Mouse (Mus musculus) midbrain, embryonic 15.5 days (tissue): ENCODE data around the gene Pnpla3. TPM values are rescaled to one million over a fixed set of nuclear protein-coding genes. Genes with fewer than 3 reads are reported as not detected.

ENCODE experiments used
- ATAC-seq: fragments of 200-750 bp; cut with Nextera tagmentation; replicated peaks from 2 replicates; pipeline ENCODE4 v1.8.0; 2017; ENCODE audit warnings: moderate TSS enrichment
- H3K27ac ChIP-seq: fragments of 300-500 bp; sonication (generic); 2 replicates; pipeline ENCODE4 v1.5.1; 2015; ENCODE audit warnings: mild to moderate bottlenecking, inconsistent platforms
- H3K27me3 ChIP-seq: fragments of 300-500 bp; sonication (generic); replicated peaks from 2 replicates; pipeline ENCODE4 v1.6.1; 2015; ENCODE audit warnings: inconsistent platforms
- H3K36me3 ChIP-seq: fragments of 300-500 bp; sonication (generic); replicated peaks from 2 replicates; pipeline ENCODE4 v1.6.1; 2015; ENCODE audit warnings: inconsistent platforms
- H3K4me1 ChIP-seq: fragments of 300-500 bp; sonication (generic); 2 replicates; pipeline ENCODE4 v1.6.1; 2015; ENCODE audit warnings: inconsistent platforms
- H3K4me2 ChIP-seq: fragments of 300-500 bp; sonication (generic); 2 replicates; pipeline ENCODE4 v1.6.1; 2015; ENCODE audit warnings: inconsistent platforms, mild to moderate bottlenecking, moderate library complexity
- H3K4me3 ChIP-seq: fragments of 300-500 bp; sonication (generic); 2 replicates; pipeline ENCODE4 v1.5.1; 2015; ENCODE audit warnings: mild to moderate bottlenecking, inconsistent platforms
- H3K9ac ChIP-seq: fragments of 300-500 bp; sonication (generic); 2 replicates; pipeline ENCODE4 v1.6.1; 2015; ENCODE audit warnings: mild to moderate bottlenecking, inconsistent platforms
- H3K9me3 ChIP-seq: fragments of 300-500 bp; sonication (generic); 2 replicates; pipeline ENCODE4 v1.6.1; 2016; ENCODE audit warnings: inconsistent platforms
- WGBS: fragments of 180-500 bp; shearing (Covaris S2); methylation state at CpG from one replicate; pipeline ENCODE4 v1.1.7; 2015; ENCODE audit warnings: mixed read lengths; 5-methylcytosine and 5-hydroxymethylcytosine counted together
- polyA plus RNA-seq: library from polyadenylated mRNA; unstranded; fragments of >200 nt; fragmentation: Nextera tagmentation; extraction: Ambion mirVana; gene quantifications from 2 replicates; pipeline ENCODE4 v1.2.1, GENCODE M21; 2015

The Pnpla3 gene
- polyA plus RNA-seq, 1 experiment from 2014 or later = 6.4 TPM

- H3K27ac ChIP-seq = no peak overlapping the region
- ATAC-seq = no peak
These were observed 43.9 kb downstream of the Pnpla3 start for GRCm38 (mm10) chr15:84211564-84211963.

GRCm38 (mm10) chr15:84212031-84212755 is 44.6 kb downstream of the Pnpla3 start:
- 39% methylated on average over 6 of the region's 6 CpGs for WGBS
- Histone ChIP-seq H3K4me2 (no peak overlapping the region), H3K36me3 (peaks cover 26% of the 10 kb centered on the region; the same call in 1 of the 2 replicates), H3K27me3 (no peaks in the 10 kb centered on the region), H3K9me3 (no peaks in the 10 kb centered on the region), H3K4me1 (peaks cover 13% of the 10 kb centered on the region), H3K9ac (no peak overlapping the region), H3K27ac (no peak overlapping the region), H3K4me3 (no peak overlapping the region)
- peak; percentile 59 for ATAC-seq

More at GRCm38 (mm10) chr15:84211564-84211963, 43.9 kb downstream of the Pnpla3 start:
- Histone ChIP-seq H3K36me3 (peaks cover 32% of the 10 kb centered on the region; the same call in 1 of the 2 replicates), H3K4me3 (no peak overlapping the region), H3K9ac (no peak overlapping the region), H3K27me3 (no peaks in the 10 kb centered on the region), H3K4me2 (no peak overlapping the region), H3K9me3 (no peaks in the 10 kb centered on the region), H3K4me1 (peaks cover 7% of the 10 kb centered on the region)
- WGBS = 74% methylated on average over 4 of the region's 4 CpGs

GRCm38 (mm10) chr15:84212756-84213105 is 45.1 kb downstream of the Pnpla3 start:
- 71% methylated on average over 2 of the region's 2 CpGs for WGBS
- Histone ChIP-seq H3K4me2 (no peak overlapping the region), H3K9ac (no peak overlapping the region), H3K4me3 (no peak overlapping the region), H3K36me3 (peaks cover 25% of the 10 kb centered on the region; the same call in 1 of the 2 replicates), H3K27me3 (no peaks in the 10 kb centered on the region), H3K9me3 (no peaks in the 10 kb centered on the region), H3K4me1 (peaks cover 14% of the 10 kb centered on the region), H3K27ac (no peak overlapping the region)
- no peak for ATAC-seq

- H3K4me1 ChIP-seq = peaks cover 19% of the 10 kb centered on the region
- ATAC-seq = no peak
- no peak overlapping the region for H3K9ac ChIP-seq
These were observed 45.6 kb downstream of the Pnpla3 start for GRCm38 (mm10) chr15:84213162-84213739.

GRCm38 (mm10) chr15:84214476-84214875 is 46.8 kb downstream of the Pnpla3 start:
- no peaks in the 10 kb centered on the region for H3K27me3 ChIP-seq
- peaks cover 26% of the 10 kb centered on the region for H3K4me1 ChIP-seq
- H3K36me3 ChIP-seq = peaks cover 14% of the 10 kb centered on the region; the same call in 1 of the 2 replicates
- no peak overlapping the region for H3K27ac ChIP-seq
- 92% methylated on average over 7 of the region's 7 CpGs for WGBS
- H3K4me2 ChIP-seq = no peak overlapping the region
- H3K9me3 ChIP-seq = no peaks in the 10 kb centered on the region
- H3K9ac ChIP-seq = no peak overlapping the region
- no peak for ATAC-seq
- H3K4me3 ChIP-seq = no peak overlapping the region

More at GRCm38 (mm10) chr15:84213162-84213739, 45.6 kb downstream of the Pnpla3 start:
- Histone ChIP-seq H3K4me3 (no peak overlapping the region), H3K27ac (no peak overlapping the region), H3K9me3 (no peaks in the 10 kb centered on the region), H3K36me3 (peaks cover 22% of the 10 kb centered on the region; the same call in 1 of the 2 replicates), H3K4me2 (no peak overlapping the region), H3K27me3 (no peaks in the 10 kb centered on the region)
- WGBS = 86% methylated on average over 6 of the region's 6 CpGs

GRCm38 (mm10) chr15:84215273-84215672 is 47.6 kb downstream of the Pnpla3 start:
- WGBS = 78% methylated on average over 2 of the region's 2 CpGs
- ATAC-seq = no peak
- H3K27me3 ChIP-seq = no peaks in the 10 kb centered on the region
- 0 out of 2 replicates have a peak, but pooled peaks cover 9% of the 10 kb centered on the region for H3K36me3 ChIP-seq
- no peaks in the 10 kb centered on the region for H3K9me3 ChIP-seq
- H3K9ac ChIP-seq = no peak overlapping the region
- no peak overlapping the region for H3K4me2 ChIP-seq
- peaks cover 26% of the 10 kb centered on the region for H3K4me1 ChIP-seq
- no peak overlapping the region for H3K4me3 ChIP-seq
- no peak overlapping the region for H3K27ac ChIP-seq

- no peak overlapping the region for H3K4me3 ChIP-seq
- peaks cover 26% of the 10 kb centered on the region for H3K4me1 ChIP-seq
- H3K36me3 ChIP-seq = 0 out of 2 replicates have a peak, but pooled peaks cover 5% of the 10 kb centered on the region
- no peak overlapping the region for H3K9ac ChIP-seq
- H3K4me2 ChIP-seq = no peak overlapping the region
- H3K27me3 ChIP-seq = no peaks in the 10 kb centered on the region
- no peak overlapping the region for H3K27ac ChIP-seq
- H3K9me3 ChIP-seq = no peaks in the 10 kb centered on the region
- no peak for ATAC-seq
These were observed 48.4 kb downstream of the Pnpla3 start for GRCm38 (mm10) chr15:84216026-84216425.

- Histone ChIP-seq H3K27ac (peak overlapping the region; percentile 22; the same call in 1 of the 2 replicates), H3K9me3 (no peaks in the 10 kb centered on the region), H3K4me3 (no peak overlapping the region), H3K9ac (no peak overlapping the region), H3K4me2 (no peak overlapping the region), H3K36me3 (0 out of 2 replicates have a peak, but pooled peaks cover 5% of the 10 kb centered on the region), H3K27me3 (no peaks in the 10 kb centered on the region), H3K4me1 (peaks cover 26% of the 10 kb centered on the region)
- no peak for ATAC-seq
- 37% methylated on average over 7 of the region's 7 CpGs for WGBS
These were observed 48.9 kb downstream of the Pnpla3 start for GRCm38 (mm10) chr15:84216461-84217084.

- Histone ChIP-seq H3K4me3 (no peak overlapping the region), H3K9ac (no peak overlapping the region), H3K27ac (no peak overlapping the region), H3K27me3 (no peaks in the 10 kb centered on the region), H3K4me2 (no peak overlapping the region), H3K9me3 (no peaks in the 10 kb centered on the region), H3K4me1 (peaks cover 23% of the 10 kb centered on the region), H3K36me3 (no peaks in the 10 kb centered on the region)
- ATAC-seq = no peak
- WGBS = 50% methylated on average over 23 of the region's 23 CpGs
These were observed 50.5 kb downstream of the Pnpla3 start for GRCm38 (mm10) chr15:84217969-84218782.

- no peak overlapping the region for H3K4me2 ChIP-seq
- 55% methylated on average over 9 of the region's 9 CpGs for WGBS
- no peaks in the 10 kb centered on the region for H3K27me3 ChIP-seq
- no peak overlapping the region for H3K27ac ChIP-seq
- H3K9me3 ChIP-seq = no peaks in the 10 kb centered on the region
- no peaks in the 10 kb centered on the region for H3K36me3 ChIP-seq
- H3K9ac ChIP-seq = no peak overlapping the region
- peaks cover 29% of the 10 kb centered on the region for H3K4me1 ChIP-seq
- no peak overlapping the region for H3K4me3 ChIP-seq
- ATAC-seq = no peak
These were observed 51.2 kb downstream of the Pnpla3 start for GRCm38 (mm10) chr15:84218783-84219271.

GRCm38 (mm10) chr15:84221539-84221938 is 53.9 kb downstream of the Pnpla3 start:
- no peak for ATAC-seq
- Histone ChIP-seq H3K4me3 (no peak overlapping the region), H3K36me3 (no peaks in the 10 kb centered on the region), H3K4me2 (no peak overlapping the region), H3K9ac (no peak overlapping the region), H3K27me3 (no peaks in the 10 kb centered on the region), H3K9me3 (no peaks in the 10 kb centered on the region), H3K27ac (no peak overlapping the region), H3K4me1 (peaks cover 47% of the 10 kb centered on the region)
- WGBS = 80% methylated on average over 5 of the region's 5 CpGs

GRCm38 (mm10) chr15:84223423-84223822 is 55.8 kb downstream of the Pnpla3 start:
- H3K36me3 ChIP-seq = no peaks in the 10 kb centered on the region
- no peaks in the 10 kb centered on the region for H3K9me3 ChIP-seq
- no peak overlapping the region for H3K4me3 ChIP-seq
- H3K4me1 ChIP-seq = peaks cover 46% of the 10 kb centered on the region
- peak overlapping the region; percentile 27 for H3K27ac ChIP-seq
- H3K9ac ChIP-seq = no peak overlapping the region
- WGBS = 25% methylated on average over 6 of the region's 6 CpGs
- no peak for ATAC-seq
- H3K4me2 ChIP-seq = no peak overlapping the region
- H3K27me3 ChIP-seq = no peaks in the 10 kb centered on the region
